Mouse (Mus musculus) inflammation-experienced regulatory T-cells (primary cell): ENCODE measurements around the gene 1700012B09Rik. TPM values are rescaled to one million over a fixed set of nuclear protein-coding genes. Genes with fewer than 3 reads are reported as not detected.

Experiments used
- polyA plus RNA-seq, 2 experiments: library from polyadenylated mRNA; unstranded; fragments of 100-300 nt; shearing (Covaris generic); gene quantifications; one replicate each; pipeline ENCODE4 v1.2.1; 2017

The 1700012B09Rik gene
- not detected for polyA plus RNA-seq

DNA sequence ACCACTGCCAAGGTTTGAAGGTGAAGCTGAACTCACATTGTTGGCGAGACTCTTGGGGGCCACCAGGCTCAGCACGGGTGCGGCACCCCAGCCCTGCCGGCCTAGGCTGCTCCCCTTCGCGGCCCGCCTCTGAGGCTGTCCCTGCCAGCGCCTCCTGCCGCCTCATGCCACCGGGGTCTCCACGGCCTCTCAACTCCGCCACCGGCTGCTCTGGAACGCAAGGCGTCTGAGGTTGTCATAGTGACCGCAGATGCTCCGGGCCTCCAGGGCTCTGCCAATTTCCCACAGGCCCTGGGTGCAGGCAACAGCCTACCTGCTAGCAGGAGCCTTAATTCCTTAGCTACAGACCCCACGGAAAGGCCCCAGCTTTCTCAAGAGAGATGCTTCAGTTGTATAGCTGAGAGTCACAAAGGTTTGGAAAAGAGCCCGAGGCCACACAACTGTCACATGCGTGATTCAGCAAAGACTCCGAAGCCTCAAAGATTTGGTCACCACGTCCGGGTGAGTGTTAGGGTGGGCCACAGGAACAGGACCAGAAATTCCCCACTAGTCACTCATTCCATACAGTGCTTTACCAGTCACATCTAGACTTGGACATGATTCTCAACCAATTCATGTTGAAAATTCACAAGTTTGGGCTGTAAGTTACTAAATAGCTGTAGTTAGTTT lies at the start of gene 1700012B09Rik:
Gene 1700012B09Rik, minus strand, starts transcription at position 228 of the 669 bp plus-strand sequence.

DNA sequence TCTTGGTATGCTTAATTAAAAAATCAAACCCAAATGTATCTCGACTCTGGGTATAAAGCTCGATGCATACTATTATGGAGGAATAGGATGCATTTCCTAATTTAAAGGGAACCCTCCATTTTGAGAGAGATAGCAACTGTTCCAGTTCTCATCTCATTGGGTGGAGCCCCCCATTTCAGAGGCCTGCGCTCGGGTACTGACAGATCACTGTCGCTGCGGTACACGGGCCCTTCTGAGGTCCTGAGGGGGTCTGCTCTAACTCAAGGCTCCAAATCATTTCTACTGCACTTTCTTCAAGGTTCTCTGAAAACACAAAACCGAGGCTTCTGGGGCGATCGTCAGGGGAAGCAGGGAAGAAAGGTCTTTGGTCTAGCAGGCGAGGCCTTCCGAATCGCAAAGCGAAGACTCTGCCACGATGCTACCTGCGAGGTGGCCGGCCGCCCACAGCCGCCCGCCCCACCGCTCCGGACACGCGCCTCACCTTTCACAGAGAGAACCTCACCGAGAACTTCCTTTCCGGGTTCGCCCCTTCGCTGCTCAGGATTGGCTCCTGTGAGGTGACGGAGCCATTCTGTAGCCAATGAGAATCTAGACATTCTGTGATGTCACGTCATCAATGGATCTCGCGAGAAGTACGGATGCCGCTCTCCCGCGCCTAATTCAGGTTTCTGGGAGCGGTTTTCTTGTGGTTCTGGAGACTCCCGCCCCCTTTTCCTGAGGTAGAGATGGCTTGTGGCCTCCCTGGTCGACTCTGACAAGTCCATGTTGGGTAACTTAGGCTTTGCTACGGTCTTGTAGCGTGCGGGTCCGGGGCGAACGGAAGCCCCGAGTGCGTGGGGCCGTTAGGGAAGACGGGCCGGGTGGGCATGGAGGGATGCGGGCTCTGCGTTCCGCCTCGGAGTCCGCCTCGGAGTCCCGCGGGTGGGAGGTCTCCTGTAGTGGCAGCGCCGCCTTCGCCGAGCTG lies 13.5 kb upstream of the 1700012B09Rik start, which contains the start of the genes Mre11a and Ankrd49:
Gene Mre11a, plus strand, starts transcription at position 616 of the 964 bp plus-strand sequence.
Gene Ankrd49, minus strand, starts transcription at position 818 of the 964 bp plus-strand sequence.

DNA sequence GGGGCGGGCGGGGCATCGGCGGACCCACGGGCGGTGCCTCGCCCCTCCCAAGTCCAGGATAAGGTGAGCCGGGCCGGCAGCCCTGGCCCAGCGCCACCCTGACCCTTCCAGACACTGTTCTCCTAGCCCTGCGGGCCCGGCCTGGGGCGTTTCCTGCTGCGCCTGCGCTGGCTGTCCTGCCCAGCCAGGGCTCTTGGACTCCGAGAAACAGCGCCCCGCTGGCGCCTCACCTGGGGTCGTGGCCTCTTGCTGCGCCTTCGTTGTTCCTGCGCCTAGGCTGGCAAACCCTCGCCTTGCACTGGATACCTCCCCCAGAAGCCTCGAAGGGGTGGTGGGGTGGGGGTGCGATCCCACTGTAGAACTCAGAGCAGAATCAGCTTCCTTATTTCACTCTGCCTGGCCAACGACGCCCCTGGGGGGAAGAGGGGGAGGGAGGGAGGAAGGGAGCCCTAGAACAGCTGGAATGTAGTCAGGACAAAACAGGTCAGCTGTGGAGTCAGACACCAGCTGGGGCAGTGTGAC lies 18.8 kb downstream of the 1700012B09Rik start, which contains the start of gene Fut4:
Gene Fut4, minus strand, starts transcription at position 393 of the 522 bp plus-strand sequence.

DNA sequence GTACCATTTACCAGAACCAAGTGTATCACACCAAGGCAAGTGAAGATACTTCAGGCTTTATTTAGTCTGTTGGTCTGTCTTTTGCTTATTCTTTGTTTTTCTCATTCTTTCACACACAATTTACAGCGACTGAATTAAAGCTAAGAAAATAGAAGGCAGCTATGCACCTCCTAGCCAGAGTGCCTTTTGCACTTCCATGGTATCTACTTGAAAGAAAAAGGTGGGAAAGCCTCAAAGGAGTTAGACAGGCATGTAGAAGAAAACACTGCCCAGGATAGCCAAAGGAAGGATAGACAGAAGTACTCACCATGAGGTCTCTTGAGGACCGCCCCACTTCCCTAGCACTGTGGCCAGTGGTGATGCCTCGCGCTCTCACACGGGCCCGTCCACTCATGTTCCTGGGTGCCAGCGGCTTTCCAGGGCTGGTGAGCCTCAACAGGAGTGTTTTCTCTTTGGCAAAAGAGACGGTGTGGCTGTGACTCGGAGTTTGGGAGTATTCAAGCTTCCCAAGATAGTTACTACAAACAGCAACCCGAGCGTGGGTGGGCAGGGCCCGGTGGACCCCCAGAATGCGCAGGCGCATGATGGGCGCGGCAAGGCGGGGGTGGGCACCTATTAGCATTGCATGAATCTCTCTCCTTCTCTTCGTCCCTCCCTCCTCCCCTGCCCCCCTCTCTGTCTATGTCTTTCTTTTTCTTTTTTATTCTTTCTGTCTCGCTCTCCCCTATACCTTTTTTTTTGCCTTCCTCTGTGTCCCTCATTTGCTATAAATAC lies 30.5 kb downstream of the 1700012B09Rik start, which contains the start of gene Piwil4:
Gene Piwil4, minus strand, starts transcription at position 583 of the 774 bp plus-strand sequence.

Other genes with a start within 250 kb of the 1700012B09Rik start
- gene Amotl1, start 126.0 kb downstream of the 1700012B09Rik start, polyA plus RNA-seq = under 1 TPM; 0.20 to 0.23 TPM
- gene Piwil4, start 30.3 kb downstream of the 1700012B09Rik start, polyA plus RNA-seq = under 1 TPM; 0.15 to 0.68 TPM
- gene Fut4, start 18.6 kb downstream of the 1700012B09Rik start, polyA plus RNA-seq = under 1 TPM; 0.27 to 0.51 TPM
- gene Mre11a, start 13.6 kb upstream of the 1700012B09Rik start, polyA plus RNA-seq = 10 to 100 TPM; 23.0 to 27.6 TPM
- 10 to 100 TPM; 21.7 to 34.1 TPM for gene Ankrd49, start 13.8 kb upstream of the 1700012B09Rik start, polyA plus RNA-seq
- 10 to 100 TPM; 35.0 to 86.0 TPM for gene Gpr83, start 89.2 kb upstream of the 1700012B09Rik start, polyA plus RNA-seq
- gene Izumo1r, start 132.9 kb upstream of the 1700012B09Rik start, polyA plus RNA-seq = 1,000 to 10,000 TPM in 1 of 2 experiments, 100 to 1,000 TPM in 1; 418 to 1,067 TPM